Mouse (Mus musculus): ENCODE results near the gene Col18a1.

- no peak for TF ChIP-seq MAFK (IDR thresholded peaks at IDR 0.05; ENCODE audit: insufficient read depth, low read depth, low read length)
- TF ChIP-seq ZC3H11A (IDR thresholded peaks at IDR 0.05; ENCODE audit: borderline replicate concordance, low read depth, low read length): no peak
- TF ChIP-seq ZNF384 (IDR thresholded peaks at IDR 0.05; ENCODE audit: low read depth, low read length): no peak
- no peak for TF ChIP-seq CHD2 (IDR thresholded peaks at IDR 0.05; ENCODE audit: low read depth, low read length)
- TF ChIP-seq HCFC1 (IDR thresholded peaks at IDR 0.05; ENCODE audit: borderline replicate concordance, insufficient read depth, low read length): no peak
Measured at GRCm38 (mm10) chr10:77213483-77213882, 47.1 kb upstream of the Col18a1 start.

Measured in ES-E14 (cell line).